In the genomic region with DNA sequence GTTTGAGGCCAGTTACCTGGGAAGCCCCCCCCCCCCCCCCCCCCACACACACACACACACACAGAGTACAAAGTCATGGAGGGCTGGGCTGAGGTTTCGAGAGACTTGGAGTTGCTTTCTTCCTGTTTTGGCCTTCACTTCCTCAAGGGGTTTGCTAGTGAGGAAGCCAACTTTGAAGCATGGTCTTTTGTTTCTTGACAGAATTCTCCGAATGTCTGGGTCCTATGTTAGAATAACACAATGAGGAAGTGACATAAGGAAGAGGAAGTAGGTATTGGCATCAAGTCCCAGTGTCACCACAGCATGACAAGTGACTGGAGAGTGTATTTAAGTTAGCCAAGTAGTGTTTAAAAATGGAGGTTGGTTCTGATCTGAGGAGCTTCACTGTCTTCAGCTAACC, we compare ENCODE assay signal across 11 mouse cellular contexts. TPM values are rescaled to one million over a fixed set of nuclear protein-coding genes. Genes with fewer than 3 reads are reported as not detected.
A peak's percentile ranks its signal among the peaks of the same experiment; 100 is the strongest.
DNase-seq lines count a peak whose midpoint lies in the region; ATAC-seq and TF ChIP-seq lines count a peak whose summit lies in the region.
"Had no signal": no experiment of that assay in that cellular context is flagged by ENCODE, and none has a peak within 500 bp of the region (broad histone marks: within the 10 kb centered on the region; RNA-seq: fewer than 3 reads in every experiment).

No protein-coding gene starts in this region.

- no peaks in the 10 kb centered on the region for H3K27me3 ChIP-seq in heart, adult 2 months (ENCODE audit: control insufficient read depth, insufficient read depth, low read length)
- no peaks in the 10 kb centered on the region for H3K27me3 ChIP-seq in thymus, adult 2 months (ENCODE audit: control insufficient read depth, insufficient read depth, low read length)
- no peaks in the 10 kb centered on the region for H3K27me3 ChIP-seq in liver, embryonic 16.5 days (ENCODE audit: control insufficient read depth, insufficient read depth, low read depth, low read length)
- H3K27me3 ChIP-seq: hindbrain, embryonic 15.5 days; midbrain, embryonic 13.5 days had no signal

- no peak overlapping the region for H3K4me2 ChIP-seq in liver, embryonic 16.5 days (ENCODE audit: low read depth, low read length)
- H3K4me2 ChIP-seq: hindbrain, embryonic 15.5 days; midbrain, embryonic 13.5 days had no signal

- intact Hi-C loops in heart, adult 2 months (cut with DNase I): no loop called here

- peak; percentile 53 for ATAC-seq in liver, embryonic 16.5 days (ENCODE audit: low read depth)
- ATAC-seq: midbrain, embryonic 13.5 days had no signal

- no peak overlapping the region for H3K4me3 ChIP-seq in heart, adult 2 months
- H3K4me3 ChIP-seq in thymus, adult 2 months (ENCODE audit: control insufficient read depth, insufficient read depth, low read length): 0 out of 2 replicates have a peak overlapping the region, but pooled peaks have one; percentile 4
- H3K4me3 ChIP-seq in liver, embryonic 16.5 days (ENCODE audit: low read depth, low read length): no peak overlapping the region
- H3K4me3 ChIP-seq: hindbrain, embryonic 15.5 days; midbrain, embryonic 13.5 days had no signal

- DNase-seq in heart, adult 8-10 months (ENCODE audit: low spot score): peak; percentile 42
- DNase-seq in heart, adult 2 months: no peak
- no peak for DNase-seq in thymus, adult 2 months
- DNase-seq in thymus, postnatal 25 days: no peak
- DNase-seq in adrenal gland, adult 8-10 months: no peak
- no peak for DNase-seq in gastrocnemius, postnatal 25 days
- DNase-seq in right cerebral cortex, adult 18-20 months: no peak
- DNase-seq: adrenal gland, adult 2 months had no signal

- H3K79me2 ChIP-seq in heart, adult 2 months (replicated peaks; ENCODE audit: control insufficient read depth, insufficient read depth, low read length): peaks cover 4% of the 10 kb centered on the region

- H3K4me1 ChIP-seq in heart, adult 2 months (ENCODE audit: control insufficient read depth, insufficient read depth, low read length): peaks cover 12% of the 10 kb centered on the region
- H3K4me1 ChIP-seq in thymus, adult 2 months (replicated peaks; ENCODE audit: control insufficient read depth, insufficient read depth, low read length): peaks cover 14% of the 10 kb centered on the region
- no peaks in the 10 kb centered on the region; the same call in 1 of the 2 replicates for H3K4me1 ChIP-seq in liver, embryonic 16.5 days (ENCODE audit: control insufficient read depth, low read depth, low read length)
- H3K4me1 ChIP-seq: hindbrain, embryonic 15.5 days; midbrain, embryonic 13.5 days had no signal

- no peak overlapping the region for H3K27ac ChIP-seq in heart, adult 2 months
- peak overlapping the region; percentile 93 for H3K27ac ChIP-seq in thymus, adult 2 months (ENCODE audit: control insufficient read depth, insufficient read depth, low read length)
- 0 out of 2 replicates have a peak overlapping the region, but pooled peaks have one; percentile 23 for H3K27ac ChIP-seq in liver, embryonic 16.5 days (ENCODE audit: low read length)
- H3K27ac ChIP-seq: hindbrain, embryonic 15.5 days; midbrain, embryonic 13.5 days had no signal

- H3K36me3 ChIP-seq in heart, adult 2 months (ENCODE audit: control insufficient read depth, insufficient read depth, low read length): peaks cover 5% of the 10 kb centered on the region
- peaks cover 41% of the 10 kb centered on the region for H3K36me3 ChIP-seq in thymus, adult 2 months (ENCODE audit: control insufficient read depth, insufficient read depth, low read length)
- H3K36me3 ChIP-seq in liver, embryonic 16.5 days (ENCODE audit: control insufficient read depth, insufficient read depth): peaks cover 5% of the 10 kb centered on the region

- no peaks in the 10 kb centered on the region for H3K9me3 ChIP-seq in liver, embryonic 16.5 days (replicated peaks; ENCODE audit: control insufficient read depth, low read length)
- H3K9me3 ChIP-seq: hindbrain, embryonic 15.5 days; midbrain, embryonic 13.5 days had no signal

- WGBS in heart, adult 2 months: 21% methylated on average over 2 of the region's 2 CpGs
- 6% methylated on average over 2 of the region's 2 CpGs for WGBS in thymus, adult 2 months
- WGBS in liver, embryonic 16.5 days (ENCODE audit: insufficient replicate concordance): 30% methylated on average over 2 of the region's 2 CpGs

- TF ChIP-seq CTCF in heart, adult 2 months (IDR thresholded peaks at IDR 0.05): no peak
- TF ChIP-seq CTCF in thymus, adult 2 months (IDR thresholded peaks at IDR 0.05; ENCODE audit: borderline replicate concordance, control insufficient read depth, extremely low read depth, insufficient read depth, low read length, poor library complexity): no peak

- no peak for TF ChIP-seq EP300 in heart, adult 2 months (IDR thresholded peaks at IDR 0.05; ENCODE audit: insufficient read depth, low read depth, low read length)

- H3K9ac ChIP-seq in heart, adult 2 months (ENCODE audit: low read depth, low read length): no peak overlapping the region
- H3K9ac ChIP-seq in liver, embryonic 16.5 days (ENCODE audit: low read depth, low read length): no peak overlapping the region
- H3K9ac ChIP-seq: hindbrain, embryonic 15.5 days; midbrain, embryonic 13.5 days had no signal

- TF ChIP-seq POLR2A in heart, adult 2 months (IDR thresholded peaks at IDR 0.05; ENCODE audit: insufficient read depth, low read depth, low read length): no peak
- no peak for TF ChIP-seq POLR2A in thymus, adult 2 months (IDR thresholded peaks at IDR 0.05; ENCODE audit: control insufficient read depth, extremely low read depth, insufficient read depth, low read length, poor library complexity)

RNA-seq across cellular contexts. Expression of gene Cmtm6, which starts 11.8 kb away (rescaled TPM):
- total RNA-seq in heart, adult 8-10 months (2022): 10 to 100 TPM; 16.1 to 23.8 (median 19.3) TPM
- 10 to 100 TPM; 21.0 to 25.8 TPM for total RNA-seq in heart, adult 2 months (2021)
- 17.9 and 38.0 TPM in 2 replicates for polyA plus RNA-seq in heart, adult 2 months (2012; rRNA removed)
- polyA plus RNA-seq in thymus, adult 2 months (2012; rRNA removed): 72.4 and 76.2 TPM in 2 replicates
- 28.9 and 32.2 TPM in 2 replicates for polyA plus RNA-seq in liver, embryonic 16.5 days (2015; fragmentation: Nextera tagmentation; extraction: Ambion mirVana)
- total RNA-seq in adrenal gland, adult 8-10 months (2022): 100 to 1,000 TPM in 1 of 4 experiments, 10 to 100 TPM in 3; 68.5 to 105 (median 78.0) TPM
- total RNA-seq in gastrocnemius, postnatal 25 days (2021): 1 to 10 TPM; 7.9 to 8.1 TPM

RNA-seq across cellular contexts. Expression of gene Cmtm7, which starts 38.9 kb away (rescaled TPM):
- total RNA-seq in heart, adult 8-10 months (2022): 10 to 100 TPM; 10.5 to 16.6 (median 12.6) TPM
- total RNA-seq in heart, adult 2 months (2021): 10 to 100 TPM; 11.5 to 12.6 TPM
- 46.6 and 60.2 TPM in 2 replicates for polyA plus RNA-seq in heart, adult 2 months (2012; rRNA removed)
- 781 and 799 TPM in 2 replicates for polyA plus RNA-seq in thymus, adult 2 months (2012; rRNA removed)
- polyA plus RNA-seq in liver, embryonic 16.5 days (2015; fragmentation: Nextera tagmentation; extraction: Ambion mirVana): 48.4 and 50.5 TPM in 2 replicates
- total RNA-seq in adrenal gland, adult 8-10 months (2022): 10 to 100 TPM; 29.9 to 46.1 (median 34.1) TPM
- 1 to 10 TPM; 4.2 to 5.8 TPM for total RNA-seq in gastrocnemius, postnatal 25 days (2021)

RNA-seq across cellular contexts. Expression of gene Dync1li1, which starts 54.1 kb away (rescaled TPM):
- total RNA-seq in heart, adult 8-10 months (2022): 10 to 100 TPM; 57.3 to 70.2 (median 66.2) TPM
- total RNA-seq in heart, adult 2 months (2021): 10 to 100 TPM; 64.3 to 68.2 TPM
- polyA plus RNA-seq in heart, adult 2 months (2012; rRNA removed): 22.4 and 32.6 TPM in 2 replicates
- 20.8 and 23.5 TPM in 2 replicates for polyA plus RNA-seq in thymus, adult 2 months (2012; rRNA removed)
- 18.4 and 19.3 TPM in 2 replicates for polyA plus RNA-seq in liver, embryonic 16.5 days (2015; fragmentation: Nextera tagmentation; extraction: Ambion mirVana)
- total RNA-seq in adrenal gland, adult 8-10 months (2022): 10 to 100 TPM; 37.9 to 45.9 (median 44.1) TPM
- 10 to 100 TPM; 29.3 to 32.0 TPM for total RNA-seq in gastrocnemius, postnatal 25 days (2021)
